13 mouse cellular contexts compared by ENCODE assay signal in the genomic region with DNA sequence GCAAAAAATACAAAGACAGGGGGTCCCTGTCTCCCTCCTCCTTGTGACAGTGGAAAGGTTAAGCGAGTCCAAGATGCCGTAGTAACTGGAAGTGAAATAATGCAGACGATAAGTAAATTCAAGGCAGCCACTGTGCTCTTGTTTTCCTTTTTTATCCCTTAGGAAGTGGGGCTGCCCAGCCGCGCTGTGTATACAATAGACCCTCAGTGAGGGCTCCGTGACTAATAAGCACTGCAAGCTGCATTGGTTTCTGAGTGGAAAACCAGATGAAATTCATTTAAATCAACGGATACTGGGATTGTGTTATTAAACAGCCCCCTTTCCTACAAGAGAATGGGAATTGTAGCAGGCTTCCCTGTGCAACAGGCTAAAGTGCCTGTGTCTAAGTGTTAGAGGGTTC. TPM values are rescaled to one million over a fixed set of nuclear protein-coding genes. Genes with fewer than 3 reads are reported as not detected.
DNase-seq lines count a peak whose midpoint lies in the region; ATAC-seq lines count a peak whose summit lies in the region.
"Had no signal": no experiment of that assay in that cellular context is flagged by ENCODE, and none has a peak within 500 bp of the region (broad histone marks: within the 10 kb centered on the region; RNA-seq: fewer than 3 reads in every experiment).

No protein-coding gene starts in this region.

- H3K9ac ChIP-seq in heart, embryonic 13.5 days = no peak overlapping the region
- H3K9ac ChIP-seq in forebrain, embryonic 15.5 days (replicated peaks) = no peak overlapping the region; the same call in 1 of the 2 replicates
- no peak overlapping the region for H3K9ac ChIP-seq in limb, embryonic 12.5 days (replicated peaks)
- no peak overlapping the region for H3K9ac ChIP-seq in neural tube, embryonic 13.5 days

- 55% methylated on average over 7 of the region's 7 CpGs for WGBS in heart, embryonic 13.5 days
- 3% methylated on average over 7 of the region's 7 CpGs for WGBS in forebrain, embryonic 15.5 days
- WGBS in limb, embryonic 12.5 days = 42% methylated on average over 7 of the region's 7 CpGs
- WGBS in neural tube, embryonic 13.5 days = 9% methylated on average over 7 of the region's 7 CpGs

- no peak for ATAC-seq in heart, embryonic 13.5 days (ENCODE audit: extremely low read depth, insufficient number of reproducible peaks, low FRiP score, low TSS enrichment)
- 0 out of 2 replicates have a peak, but pooled peaks have one; percentile 70 for ATAC-seq in forebrain, embryonic 15.5 days (replicated peaks)
- ATAC-seq in limb, embryonic 12.5 days (ENCODE audit: insufficient number of reproducible peaks, insufficient read depth, low FRiP score, low TSS enrichment, low read depth) = peak; percentile 64
- ATAC-seq in neural tube, embryonic 13.5 days (ENCODE audit: low read depth) = peak; percentile 66; the same call in 1 of the 2 replicates

- H3K4me3 ChIP-seq in heart, embryonic 13.5 days = no peak overlapping the region
- H3K4me3 ChIP-seq in forebrain, embryonic 15.5 days = no peak overlapping the region
- no peak overlapping the region for H3K4me3 ChIP-seq in limb, embryonic 12.5 days (replicated peaks)
- no peak overlapping the region for H3K4me3 ChIP-seq in neural tube, embryonic 13.5 days

- no peak overlapping the region for H3K4me2 ChIP-seq in heart, embryonic 13.5 days
- H3K4me2 ChIP-seq in forebrain, embryonic 15.5 days (replicated peaks) = 0 out of 2 replicates have a peak overlapping the region, but pooled peaks have one; percentile 10
- H3K4me2 ChIP-seq in limb, embryonic 12.5 days = no peak overlapping the region
- no peak overlapping the region for H3K4me2 ChIP-seq in neural tube, embryonic 13.5 days
- H3K4me2 ChIP-seq: liver, embryonic 11.5 days had no signal

- H3K27me3 ChIP-seq in heart, embryonic 13.5 days (replicated peaks) = no peaks in the 10 kb centered on the region
- no peaks in the 10 kb centered on the region for H3K27me3 ChIP-seq in forebrain, embryonic 15.5 days
- no peaks in the 10 kb centered on the region for H3K27me3 ChIP-seq in limb, embryonic 12.5 days
- H3K27me3 ChIP-seq in neural tube, embryonic 13.5 days = no peaks in the 10 kb centered on the region; the same call in 1 of the 2 replicates

- H3K9me3 ChIP-seq in heart, embryonic 13.5 days = no peaks in the 10 kb centered on the region
- H3K9me3 ChIP-seq in forebrain, embryonic 15.5 days = no peaks in the 10 kb centered on the region
- H3K9me3 ChIP-seq in limb, embryonic 12.5 days = no peaks in the 10 kb centered on the region
- H3K9me3 ChIP-seq in neural tube, embryonic 13.5 days = no peaks in the 10 kb centered on the region

- peaks cover 17% of the 10 kb centered on the region for H3K36me3 ChIP-seq in heart, embryonic 13.5 days
- no peaks in the 10 kb centered on the region for H3K36me3 ChIP-seq in forebrain, embryonic 15.5 days
- peaks cover 31% of the 10 kb centered on the region for H3K36me3 ChIP-seq in limb, embryonic 12.5 days
- no peaks in the 10 kb centered on the region for H3K36me3 ChIP-seq in neural tube, embryonic 13.5 days

- DNase-seq in heart, adult 9 months (ENCODE audit: low spot score in 2 of 2) = no peak
- DNase-seq in cerebellum, postnatal 10 days = no peak
- no peak for DNase-seq in cerebellum, postnatal 36 days
- no peak for DNase-seq in adrenal gland, postnatal 4 days (ENCODE audit: low spot score in 2 of 2)
- DNase-seq: gastrocnemius, postnatal 10 days; heart, postnatal 10 days; kidney, adult 18-20 months had no signal

- peaks cover 45% of the 10 kb centered on the region for H3K4me1 ChIP-seq in heart, embryonic 13.5 days
- peaks cover 7% of the 10 kb centered on the region; the same call in 1 of the 2 replicates for H3K4me1 ChIP-seq in forebrain, embryonic 15.5 days
- H3K4me1 ChIP-seq in limb, embryonic 12.5 days (replicated peaks) = peaks cover 45% of the 10 kb centered on the region
- peaks cover 8% of the 10 kb centered on the region for H3K4me1 ChIP-seq in neural tube, embryonic 13.5 days (replicated peaks)

- peak overlapping the region; percentile 49 for H3K27ac ChIP-seq in heart, embryonic 13.5 days (replicated peaks)
- no peak overlapping the region for H3K27ac ChIP-seq in forebrain, embryonic 15.5 days (replicated peaks)
- peak overlapping the region; percentile 70 for H3K27ac ChIP-seq in limb, embryonic 12.5 days
- 0 out of 2 replicates have a peak overlapping the region, but pooled peaks have one; percentile 1 for H3K27ac ChIP-seq in neural tube, embryonic 13.5 days (replicated peaks)
- H3K27ac ChIP-seq: macrophage had no signal

RNA-seq across cellular contexts. Expression of a gene that starts 14.7 kb away (rescaled TPM):
- polyA plus RNA-seq in heart, embryonic 13.5 days (2015; fragmentation: Nextera tagmentation; extraction: Ambion mirVana) = 28.3 and 30.0 TPM in 2 replicates
- polyA plus RNA-seq in forebrain, embryonic 15.5 days (2015; fragmentation: Nextera tagmentation; extraction: Ambion mirVana) = 4.0 and 4.6 TPM in 2 replicates
- 43.8 and 52.8 TPM in 2 replicates for polyA plus RNA-seq in limb, embryonic 12.5 days (2016; fragmentation: Nextera tagmentation; extraction: Ambion mirVana)
- polyA plus RNA-seq in neural tube, embryonic 13.5 days (2015; fragmentation: Nextera tagmentation; extraction: Ambion mirVana) = 2.9 and 5.1 TPM in 2 replicates
- total RNA-seq in adrenal gland, postnatal 4 days (2021) = 10 to 100 TPM; 26.8 to 39.2 TPM
